Mouse (Mus musculus): ENCODE results near the gene Krt6a.

DNA sequence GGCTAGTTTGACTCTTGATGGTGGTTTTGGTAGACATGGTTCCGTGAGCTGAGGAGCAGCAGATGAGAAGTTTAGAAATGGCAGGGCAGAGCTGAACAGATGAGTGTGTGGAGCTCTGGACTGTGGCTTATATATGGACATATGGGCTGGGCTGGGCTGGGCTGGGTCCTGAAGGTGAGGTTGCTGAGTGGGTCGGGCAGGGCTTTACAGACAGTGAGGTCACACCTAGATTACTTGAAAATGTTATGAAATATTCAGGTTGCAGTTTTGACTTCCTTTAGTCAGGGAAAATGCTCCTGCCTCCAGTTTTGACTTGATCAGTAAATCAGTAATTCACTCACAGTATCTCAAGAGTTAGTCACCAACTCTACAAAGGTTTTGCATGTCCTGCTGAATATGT, 13.9 kb downstream of the Krt6a start, which contains the start of gene Krt6b:
- TF ChIP-seq POLR2A (IDR thresholded peaks at IDR 0.05; ENCODE audit: insufficient read depth, low read length), result no peak
- TF ChIP-seq EP300 (IDR thresholded peaks at IDR 0.05; ENCODE audit: insufficient read depth, low read depth, low read length), result no peak
- no peak for TF ChIP-seq CTCF (IDR thresholded peaks at IDR 0.05; ENCODE audit: low read depth, low read length)
